Mouse (Mus musculus) heart, embryonic 11.5 days (tissue): ENCODE measurements around the gene Tmem79. TPM values are rescaled to one million over a fixed set of nuclear protein-coding genes. Genes with fewer than 3 reads are reported as not detected.
"Not testable (repeated sequence)": the region's sequence is repeated elsewhere in the genome, so short reads cannot be mapped to it uniquely, and the experiment has no call there.

ENCODE experiments used
- ATAC-seq: fragments of 200-750 bp; cut with Nextera tagmentation; replicated peaks from 2 replicates; pipeline ENCODE4 v1.8.0; 2017; ENCODE audit warnings: moderate library complexity; ENCODE audit not compliant: insufficient number of reproducible peaks, low FRiP score, low TSS enrichment
- H3K27ac ChIP-seq: fragments of 300-500 bp; sonication (generic); 2 replicates; pipeline ENCODE4 v1.5.1; 2014; ENCODE audit warnings: mild to moderate bottlenecking, low read depth, low read length
- H3K27me3 ChIP-seq: fragments of 300-500 bp; sonication (generic); 2 replicates; pipeline ENCODE4 v1.6.1; 2014; ENCODE audit warnings: mild to moderate bottlenecking, low read length, mixed read lengths; ENCODE audit not compliant: control insufficient read depth, insufficient read depth
- H3K36me3 ChIP-seq: fragments of 300-500 bp; sonication (generic); 2 replicates; pipeline ENCODE4 v1.6.1; 2014; ENCODE audit warnings: mild to moderate bottlenecking, low read length, moderate library complexity, mixed read lengths; ENCODE audit not compliant: control insufficient read depth, insufficient read depth
- H3K4me1 ChIP-seq: fragments of 300-500 bp; sonication (generic); 2 replicates; pipeline ENCODE4 v1.6.1; 2014; ENCODE audit warnings: low read length; ENCODE audit not compliant: control insufficient read depth, insufficient read depth
- H3K4me2 ChIP-seq: fragments of 300-500 bp; sonication (generic); 2 replicates; pipeline ENCODE4 v1.6.1; 2014; ENCODE audit warnings: mild to moderate bottlenecking, moderate library complexity
- H3K4me3 ChIP-seq: fragments of 300-500 bp; sonication (generic); 2 replicates; pipeline ENCODE4 v1.5.1; 2014; ENCODE audit warnings: low read depth, low read length
- H3K9ac ChIP-seq: fragments of 300-500 bp; sonication (generic); 2 replicates; pipeline ENCODE4 v1.6.1; 2014; ENCODE audit warnings: mild to moderate bottlenecking, low read depth, low read length, moderate library complexity
- H3K9me3 ChIP-seq: fragments of 300-500 bp; sonication (generic); replicated peaks from 2 replicates; pipeline ENCODE4 v1.6.1; 2016; ENCODE audit warnings: low read length; ENCODE audit not compliant: control insufficient read depth
- WGBS: fragments of 180-500 bp; shearing (Covaris S2); extraction: QIAGEN DNeasy Blood & Tissue Kit; methylation state at CpG from one replicate; pipeline ENCODE4 v1.1.7; 2014; ENCODE audit not compliant: insufficient replicate concordance; 5-methylcytosine and 5-hydroxymethylcytosine counted together
- polyA plus RNA-seq: library from polyadenylated mRNA; unstranded; fragments of >200 nt; fragmentation: Nextera tagmentation; extraction: Ambion mirVana; gene quantifications from 2 replicates; pipeline ENCODE4 v1.2.1, GENCODE M21; 2014

Gene Tmem79
- polyA plus RNA-seq, result 1.3 TPM in 2 replicates

DNA sequence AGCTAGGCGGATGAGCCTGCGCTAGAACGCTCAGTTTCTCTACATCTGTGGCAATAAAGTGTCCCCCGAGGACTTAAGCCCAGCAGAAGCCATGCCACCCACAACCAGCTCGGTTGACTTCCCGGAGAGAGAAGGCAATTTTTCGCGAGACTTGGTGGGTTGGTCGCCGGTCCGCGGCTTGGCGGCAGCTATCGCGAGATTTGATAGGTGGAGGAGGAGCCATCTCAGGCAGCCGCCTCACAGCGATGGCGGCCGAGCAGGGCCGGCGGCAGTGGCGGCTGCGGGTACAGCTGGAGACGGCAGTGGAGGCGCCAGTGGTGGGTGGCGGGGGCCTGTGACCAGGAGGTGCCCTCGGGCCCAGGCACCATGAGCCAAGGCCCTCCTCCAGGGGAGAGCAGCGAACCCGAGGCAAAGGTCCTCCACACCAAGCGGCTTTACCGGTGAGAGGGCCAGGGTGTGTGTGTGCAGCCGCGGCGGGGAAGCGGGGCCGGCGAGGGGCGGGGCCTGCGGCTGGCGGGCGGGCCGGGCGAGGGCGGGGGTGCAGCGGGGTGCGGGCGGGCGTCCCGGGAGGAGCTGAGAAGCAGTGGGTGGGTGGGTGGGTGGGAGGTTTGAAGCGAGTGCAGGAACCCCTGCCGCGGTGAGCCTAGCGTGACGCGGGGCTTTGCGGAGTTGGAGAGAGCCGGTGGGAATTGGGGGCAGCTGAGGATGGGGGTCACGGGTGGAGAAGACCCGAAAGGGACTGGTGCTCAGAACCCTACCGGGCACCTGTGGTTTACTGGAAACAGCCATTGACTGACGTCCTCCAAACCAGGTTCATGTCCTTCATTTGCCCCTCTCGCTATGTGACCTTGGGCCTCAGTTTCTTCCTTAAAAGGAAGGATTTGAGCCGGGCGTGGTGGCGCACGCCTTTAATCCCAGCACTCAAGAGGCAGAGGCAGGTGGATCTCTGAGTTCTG, at the start of gene Tmem79, which contains the start of gene Smg5:
TSS of gene Tmem79 (minus strand) at position 91 of the 956 bp plus-strand sequence.
TSS of gene Smg5 (plus strand) at position 203 of the 956 bp plus-strand sequence.
- peaks cover 14% of the 10 kb centered on the region for H3K4me1 ChIP-seq
- ATAC-seq, result peak; percentile 86
- H3K4me3 ChIP-seq, result peak within 1 kb of the TSS; percentile 89
- H3K27me3 ChIP-seq, result no peaks in the 10 kb centered on the region
- no peaks in the 10 kb centered on the region for H3K9me3 ChIP-seq
- H3K4me2 ChIP-seq, result peak within 1 kb of the TSS; percentile 82
- H3K27ac ChIP-seq, result peak within 1 kb of the TSS; percentile 94
- peak within 1 kb of the TSS; percentile 97 for H3K9ac ChIP-seq
- WGBS, result 1% methylated on average over 54 of the region's 66 CpGs
- H3K36me3 ChIP-seq, result no peaks in the 10 kb centered on the region

DNA sequence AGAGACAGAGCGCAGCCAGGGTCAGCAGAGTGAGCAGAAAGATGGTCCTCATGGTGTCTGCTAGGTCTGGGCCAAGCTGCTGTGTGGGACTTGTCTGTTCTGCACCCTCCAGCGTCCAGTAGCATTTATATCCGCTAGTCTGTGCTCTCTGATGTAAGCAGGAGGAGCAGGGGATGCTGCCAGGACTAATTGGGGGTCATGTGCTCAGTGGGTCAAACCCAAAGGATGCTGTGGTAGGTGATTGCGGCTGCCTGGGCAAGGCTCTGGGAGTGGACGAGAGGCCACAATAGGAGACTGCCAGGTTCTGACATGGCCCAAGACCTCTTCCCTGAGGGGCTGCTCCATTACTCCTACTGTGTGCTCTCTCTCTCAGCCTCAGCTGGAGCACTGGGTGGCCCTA, 48.4 kb upstream of the Tmem79 start, which contains the start of gene Bglap:
TSS of gene Bglap (minus strand) at position 101 of the 400 bp plus-strand sequence.
- Histone ChIP-seq H3K27ac (no peak within 1 kb of the TSS), H3K27me3 (no peaks in the 10 kb centered on the region), H3K9ac (no peak within 1 kb of the TSS), H3K9me3 (no peaks in the 10 kb centered on the region), H3K4me3 (no peak within 1 kb of the TSS), H3K4me2 (no peak within 1 kb of the TSS), H3K36me3 (no peaks in the 10 kb centered on the region), H3K4me1 (no peaks in the 10 kb centered on the region)
- 74% methylated on average over 5 of the region's 5 CpGs for WGBS
- ATAC-seq, result no peak

DNA sequence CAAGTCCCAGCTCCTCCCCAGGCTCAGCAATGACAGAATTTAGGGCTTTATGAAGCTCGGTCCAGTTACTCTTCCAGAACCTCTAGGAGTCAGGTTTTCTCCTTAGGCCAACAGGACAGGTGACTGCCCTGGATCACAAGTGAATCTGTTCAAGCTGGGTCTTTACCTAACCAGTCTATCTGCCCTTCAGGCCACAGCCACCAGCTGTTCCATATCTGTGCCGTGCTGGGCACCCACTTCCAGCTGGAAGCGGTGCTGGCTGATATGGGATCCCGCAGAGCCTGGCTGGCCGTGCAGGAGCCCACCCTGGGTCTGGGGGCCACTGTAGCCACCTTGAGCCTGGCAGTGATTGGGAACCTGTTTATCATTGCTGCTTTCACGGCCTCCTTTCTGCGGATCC, 46.4 kb upstream of the Tmem79 start:
- WGBS, result 31% methylated on average over 1 of the region's 7 CpGs
- not testable (repeated sequence) for H3K27me3 ChIP-seq, H3K4me2 ChIP-seq, H3K36me3 ChIP-seq, ATAC-seq, H3K9ac ChIP-seq, H3K27ac ChIP-seq, H3K4me1 ChIP-seq, H3K9me3 ChIP-seq, H3K4me3 ChIP-seq

DNA sequence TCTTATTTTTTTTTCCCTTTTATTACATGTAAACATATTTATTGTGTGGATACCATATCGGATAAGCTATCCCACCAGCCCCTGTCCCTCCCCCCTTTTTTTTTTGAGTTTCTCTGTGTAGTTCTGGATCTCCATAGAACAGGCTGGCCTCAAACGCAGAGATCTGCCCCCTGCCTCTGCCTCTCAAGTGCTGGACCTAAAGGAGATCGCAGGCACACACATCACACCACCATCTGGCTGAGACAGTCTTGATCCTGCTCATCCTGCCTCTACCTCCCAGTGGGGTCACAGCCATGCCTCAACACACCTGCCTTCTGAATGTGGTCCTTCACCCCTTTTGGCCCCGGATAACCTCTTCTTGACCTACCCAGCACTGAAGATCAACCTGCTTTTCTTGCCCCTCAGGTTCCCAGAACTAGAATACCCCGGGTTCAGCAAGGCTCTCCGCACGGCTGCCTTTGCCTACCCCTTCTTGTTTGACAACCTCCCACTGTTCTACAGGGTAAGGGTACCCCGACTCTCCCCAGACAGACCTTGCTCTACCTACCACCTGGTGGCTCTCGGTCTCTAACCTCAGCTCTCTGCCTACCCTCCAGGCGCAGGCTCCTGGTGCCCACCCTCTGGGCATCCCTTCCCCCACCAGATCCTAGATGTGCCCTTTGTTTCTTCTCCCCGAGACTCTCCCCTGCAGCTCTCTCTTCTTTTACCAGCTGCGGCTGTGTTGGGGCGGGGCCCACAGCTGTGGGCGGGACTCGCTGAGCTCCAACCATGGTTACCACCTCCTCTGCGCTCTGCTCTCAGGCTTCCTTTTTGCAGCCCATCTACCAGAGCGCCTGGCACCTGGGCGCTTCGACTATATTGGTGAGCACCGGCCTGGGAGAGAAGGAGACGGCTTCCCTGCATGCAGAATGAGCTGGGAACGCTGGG, 45.7 kb upstream of the Tmem79 start:
- peak overlapping the region; percentile 48 for H3K4me2 ChIP-seq
- 9% methylated on average over 19 of the region's 22 CpGs for WGBS
- H3K9ac ChIP-seq, H3K4me3 ChIP-seq, H3K36me3 ChIP-seq, H3K27me3 ChIP-seq, H3K9me3 ChIP-seq, H3K27ac ChIP-seq, H3K4me1 ChIP-seq: not testable (repeated sequence)
- peak; percentile 58 for ATAC-seq

DNA sequence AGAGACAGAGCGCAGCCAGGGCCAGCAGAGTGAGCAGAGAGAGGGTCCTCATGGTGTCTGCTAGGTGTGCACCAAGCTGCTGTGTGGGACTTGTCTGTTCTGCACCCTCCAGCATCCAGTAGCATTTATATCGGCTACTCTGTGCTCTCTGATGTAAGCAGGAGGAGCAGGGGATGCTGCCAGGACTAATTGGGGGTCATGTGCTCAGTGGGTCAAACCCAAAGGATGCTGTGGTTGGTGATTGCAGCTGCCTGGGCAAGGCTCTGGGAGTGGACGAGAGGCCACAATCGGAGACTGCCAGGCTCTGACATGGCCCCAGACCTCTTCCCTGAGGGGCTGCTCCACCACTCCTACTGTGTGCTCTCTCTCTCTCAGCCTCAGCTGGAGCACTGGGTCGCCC, 42.7 kb upstream of the Tmem79 start, which contains the start of gene Bglap2:
TSS of gene Bglap2 (minus strand) at position 101 of the 400 bp plus-strand sequence.
- H3K4me1 ChIP-seq, H3K36me3 ChIP-seq, H3K9ac ChIP-seq, ATAC-seq, H3K4me3 ChIP-seq, H3K27me3 ChIP-seq, H3K4me2 ChIP-seq, H3K9me3 ChIP-seq, H3K27ac ChIP-seq: not testable (repeated sequence)
- 65% methylated on average over 4 of the region's 5 CpGs for WGBS

DNA sequence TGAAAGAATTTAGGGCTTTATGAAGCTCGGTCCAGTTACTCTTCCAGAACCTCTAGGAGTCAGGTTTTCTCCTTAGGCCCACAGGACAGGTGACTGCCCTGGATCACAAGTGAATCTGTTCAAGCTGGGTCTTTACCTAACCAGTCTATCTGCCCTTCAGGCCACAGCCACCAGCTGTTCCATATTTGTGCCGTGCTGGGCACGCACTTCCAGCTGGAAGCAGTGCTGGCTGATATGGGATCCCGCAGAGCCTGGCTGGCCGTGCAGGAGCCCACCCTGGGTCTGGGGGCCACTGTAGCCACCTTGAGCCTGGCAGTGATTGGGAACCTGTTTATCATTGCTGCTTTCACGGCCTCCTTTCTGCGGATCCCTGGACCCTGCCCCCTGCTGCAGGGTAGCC, 40.7 kb upstream of the Tmem79 start:
- not testable (repeated sequence) for H3K9me3 ChIP-seq, H3K4me1 ChIP-seq, H3K36me3 ChIP-seq, H3K4me3 ChIP-seq, H3K4me2 ChIP-seq, ATAC-seq, H3K9ac ChIP-seq, H3K27ac ChIP-seq, H3K27me3 ChIP-seq
- 27% methylated on average over 5 of the region's 7 CpGs for WGBS

DNA sequence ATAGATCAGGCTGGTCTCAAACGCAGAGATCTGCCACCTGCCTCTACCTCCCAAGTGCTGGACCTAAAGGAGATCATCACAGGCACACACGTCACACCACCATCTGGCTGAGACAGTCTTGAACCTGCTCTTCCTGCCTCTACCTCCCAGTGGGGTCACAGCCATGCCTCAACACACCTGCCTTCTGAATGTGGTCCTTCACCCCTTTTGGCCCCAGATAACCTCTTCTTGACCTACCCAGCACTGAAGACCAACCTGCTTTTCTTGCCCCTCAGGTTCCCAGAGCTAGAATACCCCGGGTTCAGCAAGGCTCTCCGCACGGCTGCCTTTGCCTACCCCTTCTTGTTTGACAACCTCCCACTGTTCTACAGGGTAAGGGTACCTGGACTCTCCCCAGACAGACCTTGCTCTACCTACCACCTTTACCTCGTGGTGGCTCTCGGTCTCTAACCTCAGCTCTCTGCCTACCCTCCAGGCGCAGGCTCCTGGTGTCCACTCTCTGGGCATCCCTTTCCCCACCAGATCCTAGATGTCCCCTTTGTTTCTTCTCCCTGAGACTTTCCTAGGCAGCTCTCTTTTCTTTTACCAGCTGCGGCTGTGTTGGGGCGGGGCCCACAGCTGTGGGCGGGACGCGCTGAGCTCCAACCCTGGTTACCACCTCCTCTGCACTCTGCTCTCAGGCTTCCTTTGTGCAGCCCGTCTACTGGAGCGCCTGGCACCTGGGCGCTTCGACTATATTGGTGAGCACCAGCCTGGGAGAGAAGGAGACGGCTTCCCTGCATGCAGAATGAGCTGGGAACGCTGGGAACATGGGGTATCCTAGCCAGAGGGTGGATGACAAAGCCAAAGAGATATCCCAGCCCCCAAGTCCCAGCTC, 40.0 kb upstream of the Tmem79 start:
- not testable (repeated sequence) for H3K27me3 ChIP-seq, H3K27ac ChIP-seq, H3K9me3 ChIP-seq, H3K36me3 ChIP-seq, H3K4me1 ChIP-seq
- Histone ChIP-seq H3K4me3 (0 out of 2 replicates have a peak overlapping the region, but pooled peaks have one; percentile 8), H3K9ac (peak overlapping the region; percentile 52; the same call in 1 of the 2 replicates), H3K4me2 (peak overlapping the region; percentile 51)
- 16% methylated on average over 18 of the region's 19 CpGs for WGBS
- ATAC-seq, result peak; percentile 72; the same call in 1 of the 2 replicates
